In genomic region chr11:61126606-61127355, GRCm38 (mm10) we compare ENCODE assay signal across 22 mouse cellular contexts. TPM values are rescaled to one million over a fixed set of nuclear protein-coding genes. Genes with fewer than 3 reads are reported as not detected.
A peak's percentile ranks its signal among the peaks of the same experiment; 100 is the strongest.
DNase-seq lines count a peak whose midpoint lies in the region; ATAC-seq and TF ChIP-seq lines count a peak whose summit lies in the region.
"Had no signal": no experiment of that assay in that cellular context is flagged by ENCODE, and none has a peak within 500 bp of the region (broad histone marks: within the 10 kb centered on the region; RNA-seq: fewer than 3 reads in every experiment).

Gene Tnfrsf13b (plus strand): TSS chr11:61126755.

- no peak for DNase-seq in lung, postnatal 0 days (ENCODE audit: low spot score)
- no peak for DNase-seq in lung, postnatal 14 days
- no peak for DNase-seq in G1E (ENCODE audit: low spot score)
- DNase-seq in heart, adult 9 months (ENCODE audit: low spot score in 2 of 2), result no peak
- no peak for DNase-seq in right cerebral cortex, postnatal 36 days (ENCODE audit: low spot score in 2 of 2)
- no peak for DNase-seq in gastrocnemius, postnatal 36 days
- DNase-seq: adrenal gland, postnatal 36 days; cerebellum, postnatal 10 days; embryo, embryonic 11 days; gastrocnemius, postnatal 25 days; kidney, adult 18-20 months; kidney, postnatal 14 days; lung, postnatal 4 days; right cerebral cortex, postnatal 14 days; thymus, postnatal 36 days had no signal

- H3K9me3 ChIP-seq in lung, postnatal 0 days (ENCODE audit: low read length), result no peaks in the 10 kb centered on the region
- H3K9me3 ChIP-seq in G1E (replicated peaks), result no peaks in the 10 kb centered on the region
- H3K9me3 ChIP-seq: forebrain, embryonic 13.5 days; hindbrain, embryonic 15.5 days; limb, embryonic 12.5 days; stomach, embryonic 15.5 days had no signal

- H3K27ac ChIP-seq in lung, postnatal 0 days (ENCODE audit: low read length), result no peak within 1 kb of the TSS
- H3K27ac ChIP-seq in small intestine, adult 2 months (ENCODE audit: insufficient read depth, low read depth, low read length), result peak within 1 kb of the TSS; percentile 57
- H3K27ac ChIP-seq: forebrain, embryonic 13.5 days; hindbrain, embryonic 15.5 days; limb, embryonic 12.5 days; stomach, embryonic 15.5 days had no signal

- intact Hi-C loops in gastrocnemius, postnatal 36 days (cut with DNase I), result no loop called here

- WGBS in lung, postnatal 0 days, result 77% methylated on average over 22 of the region's 23 CpGs
- 82% methylated on average over 23 of the region's 23 CpGs for WGBS in small intestine, adult 2 months

- ATAC-seq in lung, postnatal 0 days, result no peak
- ATAC-seq in G1E (ENCODE audit: extremely low read depth, insufficient number of reproducible peaks, low FRiP score, poor library complexity, severe bottlenecking), result no peak
- no peak for ATAC-seq in inflammation-experienced regulatory T-cells, adult 6 months
- ATAC-seq: forebrain, embryonic 13.5 days had no signal

- TF ChIP-seq EP300 in lung, postnatal 0 days (IDR thresholded peaks at IDR 0.05), result no peak

- no peaks in the 10 kb centered on the region for H3K27me3 ChIP-seq in lung, postnatal 0 days (replicated peaks; ENCODE audit: insufficient read depth, low read length)
- H3K27me3 ChIP-seq in G1E (ENCODE audit: insufficient read depth, low read length), result peaks cover 25% of the 10 kb centered on the region
- no peaks in the 10 kb centered on the region for H3K27me3 ChIP-seq in small intestine, adult 2 months (ENCODE audit: control insufficient read depth, insufficient read depth, low read length)
- H3K27me3 ChIP-seq: forebrain, embryonic 13.5 days; hindbrain, embryonic 15.5 days; limb, embryonic 12.5 days; stomach, embryonic 15.5 days had no signal

- no peak within 1 kb of the TSS for H3K9ac ChIP-seq in lung, postnatal 0 days (replicated peaks; ENCODE audit: low read depth)
- H3K9ac ChIP-seq: forebrain, embryonic 13.5 days; hindbrain, embryonic 15.5 days; limb, embryonic 12.5 days; stomach, embryonic 15.5 days had no signal

- TF ChIP-seq CTCF in lung, postnatal 0 days (IDR thresholded peaks at IDR 0.05), result no peak
- TF ChIP-seq CTCF in G1E (IDR thresholded peaks at IDR 0.05; ENCODE audit: low read depth, low read length), result no peak
- no peak for TF ChIP-seq CTCF in small intestine, adult 2 months (IDR thresholded peaks at IDR 0.05; ENCODE audit: extremely low read depth, insufficient read length, insufficient replicate concordance, low read depth, low read length)

- no peaks in the 10 kb centered on the region for H3K4me1 ChIP-seq in lung, postnatal 0 days (ENCODE audit: insufficient read depth, low read depth, low read length)
- no peaks in the 10 kb centered on the region for H3K4me1 ChIP-seq in G1E (ENCODE audit: insufficient read depth, low read depth, low read length)
- H3K4me1 ChIP-seq in small intestine, adult 2 months (ENCODE audit: control insufficient read depth, insufficient read depth, insufficient read length, low read length), result no peaks in the 10 kb centered on the region
- H3K4me1 ChIP-seq: forebrain, embryonic 13.5 days; hindbrain, embryonic 15.5 days; limb, embryonic 12.5 days; stomach, embryonic 15.5 days had no signal

- H3K36me3 ChIP-seq in lung, postnatal 0 days (ENCODE audit: insufficient read depth, low read length), result no peaks in the 10 kb centered on the region
- no peaks in the 10 kb centered on the region for H3K36me3 ChIP-seq in G1E (replicated peaks)
- H3K36me3 ChIP-seq in small intestine, adult 2 months (ENCODE audit: control insufficient read depth, insufficient read depth, low read length), result no peaks in the 10 kb centered on the region
- H3K36me3 ChIP-seq: hindbrain, embryonic 15.5 days; limb, embryonic 12.5 days; stomach, embryonic 15.5 days had no signal

- no peak within 1 kb of the TSS for H3K4me3 ChIP-seq in lung, postnatal 0 days (ENCODE audit: low read depth, low read length)
- H3K4me3 ChIP-seq in G1E (ENCODE audit: low read depth, low read length), result no peak within 1 kb of the TSS
- H3K4me3 ChIP-seq in small intestine, adult 2 months (ENCODE audit: low read depth, low read length), result peak within 1 kb of the TSS; percentile 49
- H3K4me3 ChIP-seq: forebrain, embryonic 13.5 days; hindbrain, embryonic 15.5 days; limb, embryonic 12.5 days; stomach, embryonic 15.5 days had no signal

- no peak within 1 kb of the TSS for H3K4me2 ChIP-seq in lung, postnatal 0 days (replicated peaks; ENCODE audit: low read depth, low read length)
- H3K4me2 ChIP-seq: forebrain, embryonic 13.5 days; heart, embryonic 11.5 days; hindbrain, embryonic 15.5 days; limb, embryonic 12.5 days; stomach, embryonic 15.5 days had no signal

- TF ChIP-seq POLR2A in small intestine, adult 2 months (IDR thresholded peaks at IDR 0.05; ENCODE audit: low read depth, low read length), result no peak

RNA-seq across cellular contexts. Expression of gene Tnfrsf13b, which starts in this region (rescaled TPM):
- 8.5 and 10.8 TPM in 2 replicates for polyA plus RNA-seq in lung, postnatal 0 days (2015; fragmentation: Nextera tagmentation; extraction: Ambion mirVana)
- total RNA-seq in G1E (2014; fragmentation: Nextera tagmentation) (46.2 and 49.1 TPM in 2 replicates), G1E (2017) (53.7 and 60.5 TPM in 2 replicates)
- polyA plus RNA-seq in G1E (2012), result 131 and 149 TPM in 2 replicates
- polyA plus RNA-seq in inflammation-experienced regulatory T-cells, adult 6 months (2017; shearing (Covaris generic)), result 10 to 100 TPM; 38.1 to 64.0 (median 57.2) TPM
- polyA plus RNA-seq in small intestine, adult 2 months (2012; rRNA removed), result 12.2 and 30.8 TPM in 2 replicates
- under 1 TPM; 0.30 to 0.43 TPM for total RNA-seq in gastrocnemius, postnatal 36 days (2021)

Comparison
In these comparisons a context has a peak if more than half of its experiments do, and no peak if none do; other contexts are left out.
1. RNA of gene Tnfrsf13b (total RNA-seq): 46.2 to 60.5 TPM in G1E; 0.30 to 0.43 TPM in gastrocnemius, postnatal 36 days; every median in the first group is over 10 times any median in the second.